Mouse (Mus musculus) frontal cortex, postnatal 10 days (tissue): Measurements from ENCODE around the gene Gm2564.
"Not testable (repeated sequence)": the region's sequence is repeated elsewhere in the genome, so short reads cannot be mapped to it uniquely, and the experiment has no call there.

ENCODE experiments used
- DNase-seq, 2 experiments: peaks; one replicate each; pipeline ENCODE4 v3.0.0; 2022; ENCODE audit warnings: low spot score in 2 of 2, mixed read lengths in 1 of 2

The Gm2564 gene

DNA sequence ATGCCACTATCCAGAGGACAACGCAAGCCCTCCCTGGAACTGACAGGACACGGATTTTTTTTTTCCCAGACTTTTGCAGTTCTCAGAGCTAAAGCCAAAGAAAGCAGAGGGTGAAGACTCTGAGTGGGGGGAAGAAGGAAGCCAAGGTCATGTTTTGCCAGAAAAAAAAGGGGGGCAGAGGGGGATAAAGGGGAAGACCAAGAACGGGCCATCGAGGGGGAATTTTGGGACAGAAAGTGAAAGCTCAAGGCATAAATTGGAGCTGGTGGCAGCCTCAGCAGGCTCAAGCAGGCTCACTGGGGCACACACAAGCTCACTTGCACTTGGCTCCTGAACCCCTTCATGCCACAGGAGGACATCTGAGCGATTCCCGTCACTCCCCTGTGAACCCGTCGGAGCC, at the start of gene Gm2564:
Gm2564 (plus strand) TSS at position 301 of the 400 bp plus-strand sequence.
- not testable (repeated sequence) for DNase-seq

DNA sequence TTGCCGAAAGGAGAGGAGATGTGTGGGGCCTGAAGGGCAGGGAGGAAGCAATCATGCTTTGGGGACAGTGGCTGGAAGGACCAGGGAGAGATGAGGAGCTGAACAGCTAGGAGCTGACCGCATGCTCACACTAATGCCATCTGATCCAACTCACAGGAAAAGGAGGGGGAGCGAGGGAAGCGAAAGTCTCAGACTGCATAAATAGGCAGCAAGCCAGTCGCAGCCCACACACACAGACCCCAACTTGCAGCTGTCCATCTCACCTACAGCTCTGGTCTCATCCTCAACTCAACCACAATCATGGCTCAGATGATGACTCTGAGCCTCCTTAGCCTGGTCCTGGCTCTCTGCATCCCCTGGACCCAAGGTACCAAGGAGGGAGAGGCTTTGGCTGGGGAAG, 17.6 kb upstream of the Gm2564 start, which contains the start of gene Gm10591:
Gm10591 (plus strand) TSS at position 301 of the 400 bp plus-strand sequence.
- not testable (repeated sequence) for DNase-seq

DNA sequence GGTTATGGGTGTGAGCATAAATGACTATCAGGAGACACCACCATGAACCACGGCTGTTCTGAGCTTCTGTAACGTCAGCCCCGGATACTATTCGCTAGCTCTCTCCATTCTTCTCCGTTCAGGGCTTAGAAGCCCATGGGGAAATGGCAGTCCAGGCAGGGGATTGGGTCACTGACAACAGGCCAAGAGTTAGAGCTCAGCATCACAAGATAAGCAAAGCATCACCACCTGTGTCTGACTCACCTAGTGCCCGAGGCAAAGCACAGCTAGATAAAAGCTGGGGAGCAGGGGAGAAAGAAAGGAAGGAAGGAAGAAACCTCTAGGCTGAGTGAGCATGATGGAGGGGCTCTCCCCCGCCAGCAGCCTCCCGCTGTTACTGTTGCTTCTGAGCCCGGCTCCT, 25.4 kb downstream of the Gm2564 start, which contains the start of gene Ccl27b:
Ccl27b (plus strand) TSS at position 301 of the 400 bp plus-strand sequence.
- not testable (repeated sequence) for DNase-seq

DNA sequence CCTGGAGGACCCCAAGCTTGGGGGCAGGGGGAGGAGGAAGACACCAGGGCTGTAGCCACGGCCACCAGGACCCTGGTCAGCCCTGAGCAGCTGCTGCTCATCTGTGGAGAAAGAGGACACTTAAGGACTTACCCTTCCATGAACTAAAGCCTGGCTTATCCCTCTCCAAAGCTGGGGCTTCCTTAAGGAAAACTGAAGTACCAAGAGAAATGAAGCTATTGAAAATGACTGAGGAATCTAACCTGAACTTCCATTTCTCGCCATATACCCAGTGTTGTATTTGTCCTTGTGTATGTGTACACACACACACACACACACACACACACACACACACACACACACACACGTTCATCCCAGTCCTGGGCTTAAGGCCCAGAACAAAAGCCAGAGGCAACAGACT, 32.3 kb downstream of the Gm2564 start, which contains the start of gene Il11ra2:
Il11ra2 (minus strand) TSS at position 101 of the 400 bp plus-strand sequence.
- not testable (repeated sequence) for DNase-seq

DNA sequence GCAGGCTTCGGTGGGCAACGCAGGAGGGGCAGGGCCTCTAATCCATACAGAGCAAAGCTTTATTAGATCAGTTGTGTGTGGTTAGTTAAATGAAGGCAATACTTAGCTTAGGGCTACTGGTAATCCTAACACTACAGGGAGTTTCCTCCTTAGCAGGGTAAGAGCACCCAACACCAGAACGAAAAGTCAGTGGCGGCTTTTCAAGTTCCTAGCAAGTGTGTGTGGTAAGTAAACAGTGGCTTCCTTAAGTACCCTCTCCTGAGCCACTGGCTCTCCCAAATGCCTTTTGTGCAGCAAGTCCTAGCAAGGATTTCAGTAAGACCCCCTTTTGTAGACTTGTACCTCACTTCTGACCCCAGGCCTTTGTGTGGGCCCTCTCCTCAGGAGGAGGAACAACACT, 45.9 kb downstream of the Gm2564 start:
- DNase-seq = not testable (repeated sequence)

DNA sequence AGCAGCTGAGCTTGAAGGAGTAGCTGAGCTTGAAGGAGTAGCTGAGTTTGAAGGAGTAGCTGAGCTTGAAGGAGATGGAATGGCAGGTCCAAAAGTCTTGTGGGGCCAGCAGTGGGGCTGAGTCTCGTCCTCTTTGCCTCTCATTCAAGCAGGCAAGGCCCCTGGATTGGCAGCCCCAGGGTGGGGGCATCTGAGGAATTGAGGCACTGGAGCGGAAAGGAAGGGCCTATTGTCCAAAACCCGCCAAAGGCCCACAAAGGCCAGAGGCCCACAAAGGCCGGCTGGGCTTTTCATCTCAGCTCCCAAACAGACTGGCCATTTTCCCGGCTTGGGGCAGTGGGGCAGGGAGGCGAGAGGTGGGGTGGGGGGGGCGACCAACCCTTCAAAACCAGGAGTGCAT, 49.8 kb downstream of the Gm2564 start:
- not testable (repeated sequence) for DNase-seq

DNA sequence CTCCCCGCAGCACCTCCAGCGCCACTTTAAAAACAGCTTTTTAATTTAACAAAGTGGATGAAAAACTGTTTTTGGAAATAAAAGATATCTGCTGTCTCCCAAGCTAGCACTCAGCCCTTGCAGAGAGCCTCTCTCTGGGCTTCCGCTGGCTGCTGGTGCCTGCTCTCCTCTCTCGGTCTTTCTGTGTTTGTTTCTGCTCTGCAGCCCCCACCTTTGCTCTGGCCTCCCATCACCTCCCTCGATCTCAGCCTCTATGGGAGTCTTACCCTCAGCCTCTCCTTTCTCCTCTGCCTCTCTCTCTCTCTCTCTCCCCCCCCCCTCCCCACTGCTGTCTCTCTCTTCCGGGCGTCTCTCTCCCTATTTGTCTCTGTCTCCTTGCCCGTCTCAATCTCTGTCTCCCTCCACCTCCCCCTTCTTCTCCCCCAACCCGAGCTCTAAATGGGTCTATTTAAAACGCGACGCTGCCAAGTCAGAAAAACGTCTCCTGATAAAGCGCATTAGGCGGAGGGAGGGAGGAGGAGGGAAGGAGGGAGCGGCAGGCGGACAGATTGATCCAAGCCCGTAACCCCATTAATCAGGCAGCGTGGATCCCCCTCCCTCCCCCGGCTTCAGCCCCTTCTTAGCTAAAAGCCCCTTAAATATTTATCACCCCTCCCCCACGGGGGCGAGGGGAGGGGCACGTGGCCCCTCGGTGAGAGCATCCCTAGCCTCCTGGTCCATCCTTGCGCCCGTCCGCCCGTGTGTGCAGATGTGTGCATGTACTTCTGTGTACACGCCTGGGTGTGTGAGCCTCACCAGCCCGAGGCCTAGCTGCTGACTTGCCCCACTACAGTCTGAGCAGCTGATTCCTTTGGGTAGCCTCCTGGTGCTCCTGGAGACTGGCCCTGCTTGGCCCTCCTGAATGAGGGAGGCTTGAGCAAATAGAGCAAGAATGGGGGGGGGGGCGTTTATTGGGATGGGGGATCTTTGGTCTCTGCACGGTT, 51.1 kb downstream of the Gm2564 start:
- DNase-seq = not testable (repeated sequence)
